Mouse (Mus musculus) heart, postnatal 0 days (tissue): Measurements from ENCODE around the gene Nt5c1b.

Experiments used
- CTCF ChIP-seq: IDR thresholded peaks from 2 replicates; pipeline ENCODE4 v1.5.1; 2016; ENCODE audit warnings: antibody characterized with exemption, control low read depth, low read depth
- EP300 ChIP-seq: IDR thresholded peaks from 2 replicates; pipeline ENCODE4 v1.6.1; 2016; ENCODE audit warnings: antibody characterized with exemption, low read depth

DNA sequence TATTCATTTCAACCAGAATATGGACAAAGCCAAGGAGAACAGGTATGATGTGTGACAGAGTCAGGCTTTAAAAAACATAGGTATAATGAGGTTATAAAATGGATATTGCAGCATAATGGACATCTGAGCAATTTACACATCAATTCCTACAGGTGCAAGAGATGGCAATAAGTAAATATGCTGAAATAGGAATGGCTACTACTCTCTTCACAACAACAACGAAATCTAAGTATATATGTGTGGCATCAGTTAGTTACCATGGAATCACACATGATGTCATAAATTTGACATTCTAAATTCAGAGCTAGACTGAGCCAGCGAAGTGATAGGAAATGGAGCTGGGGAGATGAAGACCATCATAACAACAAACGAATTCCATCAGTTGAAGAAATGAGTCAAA is at the start of gene Nt5c1b:
- no peak for TF ChIP-seq CTCF
- TF ChIP-seq EP300 = no peak
